Mouse (Mus musculus): ENCODE measurements around the gene 2310034G01Rik.

Gene 2310034G01Rik

DNA sequence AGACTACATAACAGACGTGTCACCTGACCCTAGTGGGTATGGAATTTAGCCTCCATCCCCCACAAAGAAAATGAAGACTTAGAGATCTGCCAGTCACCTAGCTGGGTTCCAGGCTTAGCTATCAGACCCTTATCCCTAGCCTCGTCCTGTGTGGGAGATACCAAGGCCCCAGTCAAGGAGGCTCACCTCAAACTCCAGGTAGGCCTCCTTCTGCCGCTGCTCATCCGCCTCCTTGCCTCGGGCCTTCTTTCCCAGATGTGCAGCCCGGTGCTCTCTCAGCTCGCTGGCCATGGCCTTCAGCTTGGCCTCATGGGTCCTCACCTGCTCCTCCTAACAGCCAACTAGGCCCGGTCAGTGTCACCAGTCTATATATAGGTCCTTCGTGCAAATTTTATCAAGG lies 37.0 kb downstream of the 2310034G01Rik start:
- peak in 1 of 2 experiments; percentile 22 for DNase-seq

- DNase-seq = peak in 1 of 2 experiments; percentile 32
These were observed 37.5 kb downstream of the 2310034G01Rik start for GRCm38 (mm10) chr19:46312566-46312965.

- no peak for DNase-seq
These were observed 38.8 kb downstream of the 2310034G01Rik start for GRCm38 (mm10) chr19:46311341-46311740.

DNA sequence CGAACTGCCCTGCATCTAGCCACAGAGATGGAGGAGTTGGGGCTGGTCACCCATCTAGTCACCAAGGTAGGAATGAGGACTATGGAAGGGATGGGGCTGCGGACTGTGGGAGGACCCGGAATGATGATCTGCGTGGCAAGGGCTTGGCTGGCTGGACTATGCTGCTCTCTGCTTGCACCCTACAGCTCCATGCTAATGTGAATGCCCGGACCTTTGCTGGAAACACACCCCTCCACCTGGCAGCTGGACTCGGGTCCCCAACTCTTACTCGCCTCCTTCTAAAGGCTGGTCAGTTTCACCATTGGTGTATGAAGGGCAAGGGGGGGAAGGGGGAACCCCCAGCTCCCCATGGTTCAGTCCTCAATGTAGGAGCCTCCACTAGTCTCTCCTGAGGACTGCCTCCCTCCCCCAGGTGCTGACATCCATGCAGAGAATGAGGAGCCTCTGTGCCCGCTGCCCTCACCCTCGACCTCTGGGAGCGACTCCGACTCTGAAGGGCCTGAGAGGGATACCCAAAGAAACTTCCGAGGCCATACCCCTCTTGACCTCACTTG lies 39.7 kb downstream of the 2310034G01Rik start:
- DNase-seq = no peak

DNA sequence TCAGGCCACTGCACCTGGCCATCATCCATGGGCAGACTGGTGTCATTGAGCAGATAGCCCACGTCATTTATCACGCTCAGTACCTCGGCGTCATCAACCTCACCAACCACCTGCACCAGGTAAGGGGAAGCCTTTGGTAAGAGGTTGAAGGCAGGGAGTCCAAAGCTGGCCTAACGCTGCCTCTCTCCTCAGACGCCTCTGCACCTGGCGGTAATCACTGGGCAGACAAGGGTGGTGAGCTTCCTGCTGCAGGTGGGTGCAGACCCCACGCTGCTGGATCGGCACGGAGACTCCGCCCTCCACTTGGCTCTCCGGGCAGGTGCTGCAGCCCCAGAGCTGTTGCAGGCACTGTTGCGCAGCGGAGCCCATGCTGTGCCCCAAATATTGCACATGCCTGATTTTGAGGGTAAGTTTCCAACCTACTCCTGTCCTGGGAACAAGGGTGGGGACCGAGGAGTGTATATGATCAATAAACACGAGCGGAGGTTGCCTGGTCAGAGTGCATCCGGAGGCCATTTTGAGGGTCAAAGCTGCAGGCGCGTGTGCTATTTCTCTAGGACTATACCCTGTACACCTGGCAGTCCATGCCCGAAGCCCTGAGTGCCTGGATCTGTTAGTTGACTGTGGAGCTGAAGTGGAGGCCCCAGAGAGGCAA lies 40.3 kb downstream of the 2310034G01Rik start:
- peak in 1 of 2 experiments; percentile 32 for DNase-seq

GRCm38 (mm10) chr19:46308706-46309435 lies 41.2 kb downstream of the 2310034G01Rik start:
- peak; percentile 89 to 94 for DNase-seq

DNA sequence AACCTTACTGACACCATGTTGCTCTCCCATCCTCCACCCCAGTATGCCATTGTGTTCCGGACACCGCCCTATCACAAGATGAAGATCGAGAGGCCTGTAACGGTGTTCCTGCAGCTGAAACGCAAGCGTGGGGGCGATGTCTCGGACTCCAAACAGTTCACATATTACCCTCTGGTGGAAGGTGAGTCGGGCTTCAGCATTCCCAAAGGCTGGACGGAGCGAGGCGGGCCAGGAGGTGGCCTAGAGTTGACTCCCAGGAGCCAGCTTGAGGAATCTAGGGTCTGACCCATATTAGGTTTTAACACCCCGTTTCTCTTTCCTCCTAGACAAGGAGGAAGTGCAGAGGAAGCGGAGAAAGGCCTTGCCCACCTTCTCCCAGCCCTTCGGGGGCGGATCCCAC lies 41.8 kb downstream of the 2310034G01Rik start:
- peak in 1 of 2 experiments; percentile 38 for DNase-seq

GRCm38 (mm10) chr19:46307781-46308180 lies 42.3 kb downstream of the 2310034G01Rik start:
- DNase-seq = peak in 1 of 2 experiments; percentile 30

DNA sequence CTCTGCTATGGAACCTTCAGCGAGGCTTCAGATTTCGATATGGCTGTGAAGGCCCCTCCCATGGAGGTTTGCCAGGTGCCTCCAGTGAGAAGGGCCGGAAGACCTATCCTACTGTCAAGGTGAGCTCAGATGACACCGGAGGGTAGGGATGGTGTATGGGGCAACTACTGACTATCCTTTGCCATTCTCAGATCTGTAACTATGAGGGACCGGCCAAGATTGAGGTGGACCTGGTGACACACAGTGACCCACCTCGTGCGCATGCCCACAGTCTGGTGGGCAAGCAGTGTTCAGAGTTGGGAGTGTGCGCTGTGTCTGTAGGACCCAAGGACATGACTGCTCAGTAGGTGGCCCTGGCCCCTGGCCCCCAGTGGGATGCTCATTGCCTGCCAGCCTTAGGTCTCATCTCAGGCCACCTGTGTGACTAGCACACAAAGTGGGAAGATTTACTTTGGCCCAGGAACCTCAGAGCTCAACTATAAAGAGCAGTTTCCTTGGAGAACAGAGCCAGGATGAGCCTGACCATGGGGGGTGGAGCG lies 43.3 kb downstream of the 2310034G01Rik start:
- DNase-seq = peak in 1 of 2 experiments; percentile 40

GRCm38 (mm10) chr19:46306268-46306610 lies 43.9 kb downstream of the 2310034G01Rik start:
- peak in 1 of 2 experiments; percentile 30 for DNase-seq

DNA sequence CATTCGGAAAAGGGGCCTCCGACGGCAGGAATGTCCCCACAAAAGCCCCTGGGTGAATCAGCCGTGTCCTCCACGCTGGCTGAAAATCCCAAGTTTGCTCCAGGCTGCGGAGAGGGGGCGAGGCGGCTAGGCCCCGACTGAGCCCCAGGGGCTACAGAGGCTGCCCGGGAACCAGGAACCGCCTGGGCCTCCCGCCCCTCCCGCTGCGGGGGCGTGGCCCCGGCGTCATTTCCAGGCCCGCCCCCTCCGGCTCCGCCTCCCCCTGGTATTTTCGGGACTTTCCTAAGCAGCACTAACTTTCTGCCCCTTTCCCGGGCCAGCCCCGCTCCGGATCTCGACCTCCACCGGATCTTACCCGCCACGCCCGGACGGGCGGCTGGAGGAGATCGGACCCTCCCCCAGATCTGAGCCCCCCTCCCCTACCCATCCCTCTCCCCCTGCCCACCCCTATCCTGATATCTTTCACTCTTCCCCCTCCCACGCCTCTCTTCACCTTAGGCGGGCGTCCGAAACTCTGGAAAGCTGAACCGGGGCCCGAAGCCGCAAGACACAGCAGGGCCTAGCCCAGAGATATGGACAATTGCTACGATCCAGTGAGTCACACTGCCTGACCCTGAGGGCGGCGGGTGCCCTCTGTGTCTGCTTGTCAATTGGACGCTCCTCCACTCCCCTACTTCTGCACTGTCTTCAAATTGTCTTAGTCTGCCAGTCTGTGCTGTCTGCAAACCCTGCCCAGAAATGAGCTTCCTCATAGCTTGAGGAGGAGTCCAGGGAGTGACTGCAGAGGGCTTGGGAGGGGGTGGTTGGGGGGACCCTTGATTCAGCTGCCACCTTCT lies 44.5 kb downstream of the 2310034G01Rik start:
- DNase-seq = peak; percentile 93 to 94

- no peak for DNase-seq
These were observed 45.2 kb downstream of the 2310034G01Rik start for GRCm38 (mm10) chr19:46304908-46305333.

- DNase-seq = peak; percentile 94 to 98
These were observed 45.8 kb downstream of the 2310034G01Rik start, which contains the start of gene Nfkb2 for GRCm38 (mm10) chr19:46304216-46304841. Gene Nfkb2 (plus strand): TSS chr19:46304320.

GRCm38 (mm10) chr19:46303251-46304215 lies 46.6 kb downstream of the 2310034G01Rik start:
- DNase-seq = peak in 1 of 2 experiments; percentile 34

GRCm38 (mm10) chr19:46302551-46302950 lies 47.6 kb downstream of the 2310034G01Rik start:
- no peak for DNase-seq

- no peak for DNase-seq
These were observed 49.6 kb downstream of the 2310034G01Rik start for GRCm38 (mm10) chr19:46300294-46301045.
